23 mouse cellular contexts compared by ENCODE assay signal in genomic region chr6:6291781-6292180, GRCm38 (mm10).
A peak's percentile ranks its signal among the peaks of the same experiment; 100 is the strongest.
DNase-seq lines count a peak whose midpoint lies in the region; ATAC-seq and TF ChIP-seq lines count a peak whose summit lies in the region.
"Had no signal": no experiment of that assay in that cellular context is flagged by ENCODE, and none has a peak within 500 bp of the region (broad histone marks: within the 10 kb centered on the region; RNA-seq: fewer than 3 reads in every experiment).

No protein-coding gene starts in this region.

- no peak overlapping the region for H3K4me3 ChIP-seq in cerebellum, adult 2 months (replicated peaks; ENCODE audit: insufficient read depth, low read depth, low read length)
- no peak overlapping the region for H3K4me3 ChIP-seq in kidney, embryonic 15.5 days (replicated peaks)
- no peak overlapping the region for H3K4me3 ChIP-seq in limb, embryonic 13.5 days
- H3K4me3 ChIP-seq in limb, embryonic 10.5 days, result no peak overlapping the region
- H3K4me3 ChIP-seq: embryonic facial prominence, embryonic 15.5 days; erythroblast, embryonic 14.5 days; forebrain, embryonic 10.5 days; gastrocnemius, adult 2 months; heart, embryonic 10.5 days; hindbrain, embryonic 13.5 days had no signal

- peak; percentile 69 for ATAC-seq in kidney, embryonic 15.5 days (replicated peaks; ENCODE audit: low FRiP score)
- ATAC-seq in limb, embryonic 13.5 days (ENCODE audit: low FRiP score, low read depth), result peak; percentile 19; the same call in 1 of the 2 replicates
- ATAC-seq: CD4-positive, CD25-positive, alpha-beta regulatory T cell, adult 4 months; forebrain, embryonic 14.5 days had no signal

- DNase-seq in cerebellum, postnatal 10 days, result peak; percentile 22 to 41
- DNase-seq in cerebellum, adult 2 months, result no peak
- DNase-seq in kidney, adult 8-10 months, result no peak
- DNase-seq in limb, embryonic 10.5 days (ENCODE audit: low spot score), result no peak
- peak; percentile 41 for DNase-seq in retina, postnatal 1 day
- DNase-seq: adrenal gland, postnatal 10 days; B cell, adult 2 months; cerebellum, adult 11 months; cerebellum, adult 9-10 months; cerebellum, postnatal 36 days; gastrocnemius, adult 2 months; gastrocnemius, postnatal 25 days; heart, postnatal 14 days had no signal

- no peaks in the 10 kb centered on the region for H3K4me1 ChIP-seq in cerebellum, adult 2 months (ENCODE audit: control insufficient read depth, insufficient read depth, low read length)
- 0 out of 2 replicates have a peak, but pooled peaks cover 6% of the 10 kb centered on the region for H3K4me1 ChIP-seq in kidney, embryonic 15.5 days
- peaks cover 7% of the 10 kb centered on the region for H3K4me1 ChIP-seq in limb, embryonic 13.5 days
- H3K4me1 ChIP-seq in limb, embryonic 10.5 days, result peaks cover 9% of the 10 kb centered on the region
- H3K4me1 ChIP-seq: embryonic facial prominence, embryonic 15.5 days; hindbrain, embryonic 13.5 days had no signal

- no peak overlapping the region for H3K4me2 ChIP-seq in kidney, embryonic 15.5 days
- no peak overlapping the region for H3K4me2 ChIP-seq in limb, embryonic 13.5 days (replicated peaks)
- H3K4me2 ChIP-seq: embryonic facial prominence, embryonic 15.5 days; hindbrain, embryonic 13.5 days had no signal

- H3K9ac ChIP-seq in kidney, embryonic 15.5 days, result no peak overlapping the region
- H3K9ac ChIP-seq in limb, embryonic 13.5 days, result no peak overlapping the region
- H3K9ac ChIP-seq: embryonic facial prominence, embryonic 15.5 days; hindbrain, embryonic 13.5 days had no signal

- WGBS in cerebellum, adult 2 months, result 48% methylated on average over 3 of the region's 3 CpGs
- 35% methylated on average over 3 of the region's 3 CpGs for WGBS in kidney, embryonic 15.5 days
- WGBS in limb, embryonic 13.5 days, result 34% methylated on average over 3 of the region's 3 CpGs
- 59% methylated on average over 3 of the region's 3 CpGs for WGBS in limb, embryonic 10.5 days

- no peak overlapping the region for H3K27ac ChIP-seq in cerebellum, adult 2 months (ENCODE audit: insufficient read depth, low read length)
- H3K27ac ChIP-seq in kidney, embryonic 15.5 days, result no peak overlapping the region
- H3K27ac ChIP-seq in limb, embryonic 13.5 days, result no peak overlapping the region
- H3K27ac ChIP-seq in limb, embryonic 10.5 days, result no peak overlapping the region
- H3K27ac ChIP-seq: embryonic facial prominence, embryonic 15.5 days; forebrain, embryonic 10.5 days; gastrocnemius, adult 2 months; heart, embryonic 10.5 days; hindbrain, embryonic 13.5 days had no signal

- TF ChIP-seq POLR2A in cerebellum, adult 2 months (IDR thresholded peaks at IDR 0.05; ENCODE audit: borderline replicate concordance, insufficient read depth, low read length), result no peak

- no peak for TF ChIP-seq CTCF in cerebellum, adult 2 months (IDR thresholded peaks at IDR 0.05; ENCODE audit: borderline replicate concordance, insufficient read depth, low read depth, low read length)

- H3K27me3 ChIP-seq in cerebellum, adult 2 months (ENCODE audit: control insufficient read depth, insufficient read depth, low read length), result no peaks in the 10 kb centered on the region; the same call in 1 of the 2 replicates
- no peaks in the 10 kb centered on the region for H3K27me3 ChIP-seq in kidney, embryonic 15.5 days
- no peaks in the 10 kb centered on the region for H3K27me3 ChIP-seq in limb, embryonic 13.5 days
- no peaks in the 10 kb centered on the region for H3K27me3 ChIP-seq in limb, embryonic 10.5 days (ENCODE audit: low read depth, poor library complexity, severe bottlenecking)
- H3K27me3 ChIP-seq: embryonic facial prominence, embryonic 15.5 days had no signal

- no peaks in the 10 kb centered on the region for H3K9me3 ChIP-seq in kidney, embryonic 15.5 days (replicated peaks)
- H3K9me3 ChIP-seq in limb, embryonic 13.5 days, result no peaks in the 10 kb centered on the region
- no peaks in the 10 kb centered on the region for H3K9me3 ChIP-seq in limb, embryonic 10.5 days (replicated peaks)
- H3K9me3 ChIP-seq: embryonic facial prominence, embryonic 15.5 days; forebrain, embryonic 10.5 days; G1E; hindbrain, embryonic 13.5 days had no signal

- no peaks in the 10 kb centered on the region for H3K36me3 ChIP-seq in kidney, embryonic 15.5 days
- H3K36me3 ChIP-seq in limb, embryonic 13.5 days, result no peaks in the 10 kb centered on the region
- H3K36me3 ChIP-seq in limb, embryonic 10.5 days, result no peaks in the 10 kb centered on the region
- H3K36me3 ChIP-seq: embryonic facial prominence, embryonic 15.5 days; forebrain, embryonic 10.5 days; G1E; heart, embryonic 10.5 days; hindbrain, embryonic 13.5 days had no signal

Comparison
In these comparisons a context has a peak if more than half of its experiments do, and no peak if none do; other contexts are left out.
1. DNase-seq: peak in cerebellum, postnatal 10 days (2 of 2) and retina, postnatal 1 day (single experiment); none in cerebellum, adult 2 months (0 of 2), kidney, adult 8-10 months (0 of 2) and limb, embryonic 10.5 days (single experiment).